Mouse (Mus musculus): ENCODE results near the gene Cachd1. TPM values are rescaled to one million over a fixed set of nuclear protein-coding genes. Genes with fewer than 3 reads are reported as not detected.

The Cachd1 gene
- 5.5 TPM for polyA plus RNA-seq (2014; fragmentation: Illumina TruSeq; extraction: RNeasy Lipid Tissue Mini Kit (QIAGEN cat#74804); ENCODE audit: insufficient read depth, low read depth, low replicate concordance)

DNA sequence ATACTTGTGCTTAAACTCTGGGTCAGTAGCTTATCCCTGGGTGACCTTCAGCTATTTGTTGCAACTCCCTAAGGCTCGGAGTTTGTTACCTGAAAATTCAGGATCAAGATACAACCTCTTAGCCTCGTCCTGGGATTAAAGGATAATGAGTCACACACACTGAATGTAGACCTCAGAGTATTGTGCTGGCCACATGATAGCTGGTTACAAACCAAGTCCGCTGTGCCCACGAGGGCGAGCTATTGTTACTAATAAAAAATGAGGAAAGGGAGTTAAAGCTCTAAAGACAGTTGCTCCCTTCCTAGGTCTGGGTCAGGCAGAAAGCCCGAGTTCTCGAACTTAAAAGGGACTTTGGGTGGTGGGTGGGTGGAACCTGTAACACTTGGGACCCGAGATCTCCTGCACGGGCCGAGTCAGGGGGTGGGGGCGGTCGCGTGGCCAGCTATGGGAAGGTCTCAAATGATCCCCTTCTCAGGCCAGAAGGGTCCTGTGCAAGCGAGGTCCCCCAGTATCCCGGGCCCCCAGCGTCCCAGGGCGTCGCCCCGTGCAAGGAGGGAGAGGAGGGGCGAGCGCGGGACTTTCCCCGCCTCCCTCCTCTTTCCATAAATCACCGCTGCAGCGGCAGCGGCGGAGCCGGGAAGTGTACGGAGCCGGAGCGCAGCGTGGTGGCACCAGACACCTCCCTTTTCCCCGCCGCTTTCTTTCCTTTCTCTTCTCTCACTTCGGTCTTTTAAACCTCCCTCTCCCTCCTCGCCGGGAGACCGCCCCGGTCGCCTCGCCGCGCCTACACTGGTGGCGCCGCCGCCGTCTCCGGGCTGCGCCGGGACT lies at the start of gene Cachd1:
Cachd1 (plus strand) TSS at position 633 of the 828 bp plus-strand sequence.

DNA sequence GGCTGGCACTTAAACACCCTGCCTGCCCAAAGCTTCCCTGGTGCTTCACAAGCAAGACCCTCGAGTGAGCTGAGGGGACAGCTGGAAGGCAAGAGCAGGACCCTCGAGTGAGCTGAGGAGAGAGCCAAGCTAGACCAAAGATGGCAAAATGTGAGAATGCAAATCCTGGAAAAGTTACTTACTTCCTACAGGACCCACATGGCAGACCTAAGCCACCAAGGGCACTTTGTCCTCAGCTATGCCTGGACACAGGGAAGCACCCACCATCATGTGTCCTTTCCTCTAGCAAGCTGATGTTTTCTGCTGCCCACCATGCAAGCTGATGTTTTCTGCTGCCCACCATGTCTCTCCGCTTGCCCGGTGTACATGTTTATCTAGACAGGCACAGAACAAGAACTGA lies 244.1 kb downstream of the Cachd1 start, which contains the start of gene Gm10577:
Gm10577 (minus strand) TSS at position 101 of the 400 bp plus-strand sequence.

DNA sequence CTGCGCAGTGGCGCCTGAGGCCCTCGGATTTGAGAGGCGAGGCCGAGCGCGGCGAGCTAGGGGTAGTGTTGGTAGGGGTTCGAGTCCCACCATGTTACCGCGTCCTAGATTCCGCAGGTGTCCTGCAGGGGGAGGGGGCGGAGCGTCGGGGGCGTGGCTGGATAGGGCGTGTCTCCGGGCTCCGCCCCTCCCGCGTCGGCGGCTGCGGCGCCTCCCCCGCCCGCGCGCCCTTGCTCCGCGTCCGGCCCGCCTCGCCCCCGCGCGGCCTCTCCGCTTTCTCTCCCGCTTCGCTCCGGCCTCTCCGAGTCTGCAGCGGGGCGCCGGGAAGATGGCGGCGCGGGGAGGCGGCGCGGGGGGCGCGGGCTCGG lies 292.3 kb downstream of the Cachd1 start, which contains the start of gene Raver2:
Raver2 (plus strand) TSS at position 198 of the 368 bp plus-strand sequence.

Other genes with a start within 250 kb of the Cachd1 start
- gene Gm10577, start 244.0 kb downstream of the Cachd1 start, polyA plus RNA-seq (2014; fragmentation: Illumina TruSeq; extraction: RNeasy Lipid Tissue Mini Kit (QIAGEN cat#74804); ENCODE audit: insufficient read depth, low read depth, low replicate concordance), result not detected

All from lung, adult 10 weeks (tissue).